Mouse (Mus musculus) central nervous system, embryonic 18 days (tissue): ENCODE measurements around the gene Rbm41. TPM values are rescaled to one million over a fixed set of nuclear protein-coding genes. Genes with fewer than 3 reads are reported as not detected.

Experiments used
- polyA plus RNA-seq: library from polyadenylated mRNA; depleted of rRNA; stranded (reverse); fragments of >200 nt; gene quantifications from 2 replicates; pipeline ENCODE4 v1.2.3, GENCODE M21; 2012; rRNA removed

Gene Rbm41
- 5.7 and 7.2 TPM in 2 replicates for polyA plus RNA-seq

DNA sequence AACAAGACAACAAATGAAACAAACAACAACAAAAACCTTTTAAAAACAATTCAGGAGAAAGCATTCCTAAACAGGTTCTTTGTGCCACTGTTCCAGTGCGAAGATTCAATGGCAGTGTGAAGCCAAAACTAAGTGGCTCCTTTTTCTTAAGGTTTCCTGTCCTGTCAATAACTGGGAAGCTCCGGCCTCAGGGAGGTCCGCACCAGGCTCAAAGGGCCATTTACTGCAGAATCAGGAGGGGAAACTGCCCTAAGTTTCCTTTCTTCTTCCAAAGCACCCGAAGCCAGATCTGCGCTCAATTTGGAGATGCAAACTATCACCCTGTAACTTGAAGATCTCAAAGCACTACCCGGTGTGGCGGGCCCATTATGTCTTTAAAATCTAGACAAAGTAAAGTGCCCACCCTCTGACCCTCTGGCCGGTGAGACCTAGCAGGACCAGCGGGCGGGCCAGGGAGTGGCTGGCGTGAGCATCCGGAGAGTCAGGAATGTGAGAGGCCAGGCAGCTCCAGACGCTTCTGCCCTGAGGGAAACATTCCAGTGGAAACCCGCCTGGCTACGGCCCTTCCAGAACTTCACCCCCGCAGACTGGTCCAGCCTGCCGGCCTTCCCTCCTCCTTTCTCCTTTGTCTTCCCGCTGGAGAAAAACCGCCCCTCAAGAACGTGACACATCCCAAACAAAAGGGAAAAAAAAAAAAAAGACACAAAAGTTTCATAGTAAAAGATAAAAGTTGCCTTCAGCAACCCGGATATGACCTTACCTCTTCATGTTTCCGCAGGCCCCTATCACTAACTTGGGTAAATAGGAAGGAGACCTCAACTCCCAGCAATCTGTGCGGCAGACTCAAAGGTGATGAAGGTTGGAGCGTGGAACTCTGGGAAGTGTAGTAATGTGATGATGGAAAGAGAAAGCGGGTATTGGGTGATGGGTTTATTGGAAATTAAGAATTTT is at the start of gene Rbm41:
TSS of gene Rbm41 (minus strand) at position 856 of the 951 bp plus-strand sequence.

DNA sequence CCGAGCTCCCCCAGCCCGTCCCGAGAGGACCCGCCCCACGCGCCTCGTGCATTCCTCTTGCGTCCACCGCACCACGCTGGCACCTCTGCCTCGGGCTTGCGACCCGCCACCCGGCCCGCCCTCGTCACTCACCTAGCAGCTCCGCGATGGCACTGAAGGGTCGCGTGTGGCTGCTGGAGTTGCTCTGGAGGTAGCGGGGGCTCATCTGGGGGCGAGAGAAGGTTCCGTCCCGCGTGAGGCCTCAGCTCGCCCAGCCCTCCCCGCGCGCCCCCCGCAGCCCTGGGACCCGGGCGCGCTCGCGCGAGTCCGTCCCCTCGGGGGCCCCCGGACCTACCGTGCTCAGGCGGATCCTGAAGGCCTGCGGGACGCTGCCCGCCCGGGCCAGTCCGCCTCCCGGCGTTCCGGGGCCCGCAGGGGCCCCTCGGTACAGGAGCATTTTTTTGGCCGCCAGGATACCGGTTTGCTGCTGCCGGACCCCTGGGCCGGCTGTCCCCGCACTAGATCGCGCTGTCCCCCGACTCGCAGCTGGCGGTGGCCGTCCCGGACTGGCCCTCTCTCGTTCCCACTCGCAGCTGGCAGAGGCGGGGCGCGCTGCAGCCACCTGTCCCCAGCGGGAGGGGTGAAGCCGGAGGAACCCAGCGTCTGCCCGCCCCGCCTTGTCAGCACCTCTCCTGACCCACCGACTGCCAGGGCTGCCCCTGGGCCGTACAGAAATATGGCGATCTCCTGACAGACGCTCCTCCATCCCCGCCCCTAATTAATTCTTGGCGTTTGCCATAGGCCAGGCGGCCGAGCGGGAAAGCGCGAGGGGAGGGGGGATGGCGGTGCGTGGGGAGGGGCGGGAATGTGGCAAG is 127.2 kb downstream of the Rbm41 start, which contains the start of gene Morc4:
TSS of gene Morc4 (minus strand) at position 740 of the 854 bp plus-strand sequence.

Other genes starting within 250 kb of the Rbm41 start
- 0.32 and 0.54 TPM in 2 replicates for gene Ripply1, start 216.2 kb downstream of the Rbm41 start, polyA plus RNA-seq
- 0.45 and 0.90 TPM in 2 replicates for gene Cldn2, start 197.8 kb downstream of the Rbm41 start, polyA plus RNA-seq
- 4.9 and 5.3 TPM in 2 replicates for gene Morc4, start 126.9 kb downstream of the Rbm41 start, polyA plus RNA-seq
- 1.6 and 2.2 TPM in 2 replicates for gene Nup62cl, start 64.1 kb upstream of the Rbm41 start, polyA plus RNA-seq
- 0.05 and 0.12 TPM in 2 replicates for gene Pih1h3b, start 64.3 kb upstream of the Rbm41 start, polyA plus RNA-seq